Mouse (Mus musculus): ENCODE data around the gene Lactb. TPM values are rescaled to one million over a fixed set of nuclear protein-coding genes. Genes with fewer than 3 reads are reported as not detected.

Lactb gene
- total and polyA plus RNA-seq, 3 experiments, result 14.6 to 29.4 (median 23.7) TPM

DNA sequence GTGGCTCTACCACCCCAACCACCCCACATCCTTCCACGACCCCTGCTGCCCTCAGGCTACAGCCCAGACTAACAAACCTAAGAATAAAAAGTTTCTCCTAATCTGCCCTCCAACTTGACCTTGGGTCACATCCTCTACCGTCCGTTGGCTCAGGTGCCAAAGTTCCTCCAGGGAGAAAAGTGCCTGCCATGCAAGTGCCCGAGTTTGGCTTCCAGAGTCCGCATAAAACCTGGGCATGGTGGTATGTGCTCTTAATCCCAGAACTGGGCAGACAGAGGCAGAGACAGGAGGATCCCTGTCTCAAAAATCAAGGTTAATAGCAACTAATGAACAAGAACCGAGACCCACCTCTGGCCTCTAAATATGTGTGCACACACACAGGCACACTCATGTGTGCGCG is 68.2 kb downstream of the Lactb start:
- Histone ChIP-seq H3K4me1 (ENCODE audit: control insufficient read depth in 1 of 2, insufficient read depth in 2 of 2) (peaks cover 4 to 32% of the 10 kb centered on the region in 2 experiments; a peak in 3 of 4 replicates), H3K4me2 (ENCODE audit: insufficient read depth, low read depth, poor library complexity, severe bottlenecking) (no peak overlapping the region), H3K9me3 (replicated peaks; ENCODE audit: low read length) (no peaks in the 10 kb centered on the region), H3K4me3 (replicated peaks in 1 of 3; ENCODE audit: low read depth in 2 of 3, low read length in 2 of 3, poor library complexity in 1 of 3) (no peak overlapping the region), H3K79me2 (replicated peaks; ENCODE audit: control insufficient read depth, extremely low read depth, insufficient read depth, poor library complexity, severe bottlenecking) (peaks cover 34% of the 10 kb centered on the region), H3K27me3 (replicated peaks) (no peaks in the 10 kb centered on the region), H3K27ac (ENCODE audit: insufficient read depth, low read depth) (no peak overlapping the region), H3K36me3 (replicated peaks in 1 of 2; ENCODE audit: control insufficient read depth in 1 of 2, insufficient read depth in 1 of 2, low read length in 1 of 2) (peaks cover 0 to 51% of the 10 kb centered on the region in 2 experiments), H3K9ac (ENCODE audit: insufficient read depth, low read depth) (no peak overlapping the region)
- dilution Hi-C loops (cut with MboI; ENCODE audit: extremely low pct_ligation_motif_present, extremely low pct_unique_long_range_greater_than_20kb, low sequenced_read_pairs) (no loop called here), in situ Hi-C loops (cut with MboI; ENCODE audit: low pct_ligation_motif_present, low pct_unique_long_range_greater_than_20kb, low sequenced_read_pairs) (no loop called here)
- TF ChIP-seq ZNF384 (IDR thresholded peaks at IDR 0.05; ENCODE audit: low read depth, low read length), result no peak
- no peak for TF ChIP-seq USF1 (IDR thresholded peaks at IDR 0.05; ENCODE audit: low read depth, low read length)
- no peak for TF ChIP-seq EP300 (IDR thresholded peaks at IDR 0.05; ENCODE audit: low read length)
- TF ChIP-seq RAD21 (IDR thresholded peaks at IDR 0.05; ENCODE audit: low read depth, low read length), result no peak
- no peak for TF ChIP-seq SIN3A (IDR thresholded peaks at IDR 0.05; ENCODE audit: low read length)
- TF ChIP-seq ZMIZ1 (IDR thresholded peaks at IDR 0.05; ENCODE audit: low read depth, low read length), result no peak
- no peak for TF ChIP-seq HCFC1 (IDR thresholded peaks at IDR 0.05; ENCODE audit: low read depth, low read length)
- no peak for DNase-seq (ENCODE audit: extremely low read depth)

DNA sequence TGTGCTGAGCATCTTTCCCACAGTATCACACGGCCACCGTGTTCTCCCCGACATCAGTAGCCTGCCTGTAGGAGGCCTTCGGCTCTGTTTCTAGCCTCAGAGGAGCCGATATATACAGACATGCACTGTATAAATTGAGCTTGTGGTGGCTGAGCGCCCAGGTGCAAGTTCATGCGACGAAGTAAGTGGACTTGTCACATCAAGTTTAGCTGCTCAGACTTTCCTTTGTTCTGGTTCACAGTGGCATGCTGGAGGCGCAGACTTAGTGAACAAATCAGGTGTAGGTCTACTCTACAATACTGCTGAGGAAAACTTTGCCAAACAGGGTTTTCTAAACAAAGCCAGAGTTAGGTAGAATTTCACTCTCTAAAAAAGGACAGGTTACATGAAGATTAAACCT is 69.3 kb downstream of the Lactb start:
- DNase-seq (ENCODE audit: extremely low read depth), result no peak
- peaks cover 4 to 28% of the 10 kb centered on the region in 2 experiments; a peak in 3 of 4 replicates for H3K4me1 ChIP-seq (ENCODE audit: control insufficient read depth in 1 of 2, insufficient read depth in 2 of 2)
- H3K27me3 ChIP-seq (replicated peaks), result no peaks in the 10 kb centered on the region
- peaks cover 0 to 50% of the 10 kb centered on the region in 2 experiments for H3K36me3 ChIP-seq (replicated peaks in 1 of 2; ENCODE audit: control insufficient read depth in 1 of 2, insufficient read depth in 1 of 2, low read length in 1 of 2)
- H3K9me3 ChIP-seq (replicated peaks; ENCODE audit: low read length), result peaks cover 3% of the 10 kb centered on the region
- in situ Hi-C loops (cut with MboI; ENCODE audit: low pct_ligation_motif_present, low pct_unique_long_range_greater_than_20kb, low sequenced_read_pairs), result no loop called here
- no peak overlapping the region for H3K4me3 ChIP-seq (replicated peaks in 1 of 3; ENCODE audit: low read depth in 2 of 3, low read length in 2 of 3, poor library complexity in 1 of 3)
- H3K9ac ChIP-seq (ENCODE audit: insufficient read depth, low read depth), result no peak overlapping the region
- TF ChIP-seq MAZ (IDR thresholded peaks at IDR 0.05; ENCODE audit: low read depth, low read length) (no peak), IRF4 (IDR thresholded peaks at IDR 0.05; ENCODE audit: low read depth, low read length) (no peak), ZC3H11A (IDR thresholded peaks at IDR 0.05; ENCODE audit: low read depth, low read length) (no peak), USF1 (IDR thresholded peaks at IDR 0.05; ENCODE audit: low read depth, low read length) (no peak), UBTF (IDR thresholded peaks at IDR 0.05; ENCODE audit: low read depth, low read length) (no peak), TCF12 (IDR thresholded peaks at IDR 0.05; ENCODE audit: low read depth, low read length) (no peak), EP300 (IDR thresholded peaks at IDR 0.05; ENCODE audit: low read length) (no peak), ETS1 (conservative IDR thresholded peaks at IDR 0.05; ENCODE audit: low read depth, low read length) (no peak), MYC (IDR thresholded peaks at IDR 0.05; ENCODE audit: low read depth, low read length) (no peak)
- dilution Hi-C loops (cut with MboI; ENCODE audit: extremely low pct_ligation_motif_present, extremely low pct_unique_long_range_greater_than_20kb, low sequenced_read_pairs), result no loop called here
- H3K27ac ChIP-seq (ENCODE audit: insufficient read depth, low read depth), result no peak overlapping the region
- peaks cover 30% of the 10 kb centered on the region for H3K79me2 ChIP-seq (replicated peaks; ENCODE audit: control insufficient read depth, extremely low read depth, insufficient read depth, poor library complexity, severe bottlenecking)
- H3K4me2 ChIP-seq (ENCODE audit: insufficient read depth, low read depth, poor library complexity, severe bottlenecking), result no peak overlapping the region

Other genes with a start within 250 kb of the Lactb start
- gene Aph1b, start 180.0 kb downstream of the Lactb start, total RNA-seq (2012; rRNA removed), result 0.46 and 0.93 TPM in 2 replicates
- 0.68 and 0.92 TPM in 2 replicates for gene Aph1b, start 180.0 kb downstream of the Lactb start, total RNA-seq (2014; rRNA removed)
- gene Aph1b, start 180.0 kb downstream of the Lactb start, polyA plus RNA-seq (2012; ENCODE audit: insufficient read length, low read depth), result 0.23 and 0.91 TPM in 2 replicates
- gene Gm10647, start 178.4 kb downstream of the Lactb start, total RNA-seq (2012; rRNA removed), result not detected in 2 replicates
- not detected in 2 replicates for gene Gm10647, start 178.4 kb downstream of the Lactb start, total RNA-seq (2014; rRNA removed)
- gene Gm10647, start 178.4 kb downstream of the Lactb start, polyA plus RNA-seq (2012; ENCODE audit: insufficient read length, low read depth), result not detected in 2 replicates
- gene Aph1c, start 140.8 kb downstream of the Lactb start, total RNA-seq (2012; rRNA removed), result 0.34 and 0.89 TPM in 2 replicates
- gene Aph1c, start 140.8 kb downstream of the Lactb start, total RNA-seq (2014; rRNA removed), result 0.07 TPM in 1 of 2 replicates, not detected in the other
- gene Aph1c, start 140.8 kb downstream of the Lactb start, polyA plus RNA-seq (2012; ENCODE audit: insufficient read length, low read depth), result 0.10 and 0.53 TPM in 2 replicates
- 12.2 and 14.0 TPM in 2 replicates for gene Rab8b, start 55.8 kb downstream of the Lactb start, total RNA-seq (2012; rRNA removed)
- 28.0 and 31.1 TPM in 2 replicates for gene Rab8b, start 55.8 kb downstream of the Lactb start, total RNA-seq (2014; rRNA removed)
- gene Rab8b, start 55.8 kb downstream of the Lactb start, polyA plus RNA-seq (2012; ENCODE audit: insufficient read length, low read depth), result 23.6 and 26.1 TPM in 2 replicates
- 593 and 709 TPM in 2 replicates for gene Rps27l, start 29.4 kb downstream of the Lactb start, total RNA-seq (2012; rRNA removed)
- gene Rps27l, start 29.4 kb downstream of the Lactb start, total RNA-seq (2014; rRNA removed), result 1,628 and 1,755 TPM in 2 replicates
- gene Rps27l, start 29.4 kb downstream of the Lactb start, polyA plus RNA-seq (2012; ENCODE audit: insufficient read length, low read depth), result 694 and 715 TPM in 2 replicates
- 34.6 and 34.9 TPM in 2 replicates for gene Tpm1, start 73.9 kb upstream of the Lactb start, total RNA-seq (2012; rRNA removed)
- 63.1 and 67.2 TPM in 2 replicates for gene Tpm1, start 73.9 kb upstream of the Lactb start, total RNA-seq (2014; rRNA removed)
- gene Tpm1, start 73.9 kb upstream of the Lactb start, polyA plus RNA-seq (2012; ENCODE audit: insufficient read length, low read depth), result 178 and 213 TPM in 2 replicates

Data from CH12.LX (cell line).